Mouse (Mus musculus) CH12.LX (cell line): ENCODE data around the gene Sh2d5. TPM values are rescaled to one million over a fixed set of nuclear protein-coding genes. Genes with fewer than 3 reads are reported as not detected.

Source experiments
- DNase-seq: peaks from one replicate; pipeline ENCODE4 v3.0.0-alpha.2; 2013; ENCODE audit errors: extremely low read depth
- H3K27ac ChIP-seq: 2 replicates; pipeline ENCODE4 v1.5.1; 2012; ENCODE audit warnings: low read depth, mild to moderate bottlenecking, control low read depth, moderate library complexity; ENCODE audit not compliant: insufficient read depth
- H3K27me3 ChIP-seq: replicated peaks from 2 replicates; pipeline ENCODE3; 2012; ENCODE audit warnings: inconsistent platforms
- H3K36me3 ChIP-seq, 2 experiments: replicated peaks in 1 of 2; 2 replicates each; pipeline versions ENCODE3 to v1.6.1; 2012; ENCODE audit warnings: inconsistent platforms in 1 of 2, low read length in 1 of 2, mild to moderate bottlenecking in 1 of 2, mixed read lengths in 1 of 2, moderate library complexity in 1 of 2; ENCODE audit not compliant: control insufficient read depth in 1 of 2, insufficient read depth in 1 of 2
- H3K4me1 ChIP-seq, 2 experiments: 2 replicates each; pipeline ENCODE4 v1.6.1; 2012; ENCODE audit warnings: inconsistent platforms in 1 of 2, moderate library complexity in 1 of 2; ENCODE audit not compliant: insufficient read depth in 2 of 2, control insufficient read depth in 1 of 2
- H3K4me2 ChIP-seq: 2 replicates; pipeline ENCODE4 v1.6.1; 2012; ENCODE audit warnings: low read depth, mild to moderate bottlenecking, control low read depth; ENCODE audit not compliant: poor library complexity, insufficient read depth, severe bottlenecking
- H3K4me3 ChIP-seq, 3 experiments: fragments of 150-350 bp in 1 of 3; sonication (generic) in 1 of 3; replicated peaks in 1 of 3; 2 replicates each; pipeline versions ENCODE3 to v1.5.1; 2011 to 2012; ENCODE audit warnings: low read depth in 2 of 3, low read length in 2 of 3, mild to moderate bottlenecking in 2 of 3, moderate library complexity in 2 of 3, control low read depth in 1 of 3, improper control_type of control experiment in 1 of 3, inconsistent platforms in 1 of 3, mixed read lengths in 1 of 3; ENCODE audit not compliant: poor library complexity in 1 of 3
- H3K79me2 ChIP-seq: replicated peaks from 2 replicates; pipeline ENCODE4 v1.6.1; 2012; ENCODE audit warnings: mild to moderate bottlenecking, moderate library complexity; ENCODE audit not compliant: control insufficient read depth, poor library complexity, insufficient read depth, severe bottlenecking; ENCODE audit errors: extremely low read depth
- H3K9ac ChIP-seq: 2 replicates; pipeline ENCODE4 v1.6.1; 2012; ENCODE audit warnings: low read depth, mild to moderate bottlenecking, control low read depth, moderate library complexity; ENCODE audit not compliant: insufficient read depth
- H3K9me3 ChIP-seq: replicated peaks from 2 replicates; pipeline ENCODE3; 2012; ENCODE audit warnings: low read length, inconsistent platforms, mixed read lengths
- ELF1 ChIP-seq: IDR thresholded peaks from 2 replicates; pipeline ENCODE4 v1.6.1; 2014; ENCODE audit warnings: low read depth, mild to moderate bottlenecking, inconsistent platforms, low read length, improper control_type of control experiment
- EP300 ChIP-seq: IDR thresholded peaks from 2 replicates; pipeline ENCODE4 v1.6.1; 2011; ENCODE audit warnings: low read length, improper control_type of control experiment
- ETS1 ChIP-seq: conservative IDR thresholded peaks from 2 replicates; pipeline ENCODE4 v1.6.1; 2012; ENCODE audit warnings: low read depth, mild to moderate bottlenecking, inconsistent platforms, low read length, improper control_type of control experiment, moderate library complexity
- GABPA ChIP-seq: IDR thresholded peaks from 2 replicates; pipeline ENCODE4 v1.6.1; 2012; ENCODE audit warnings: low read depth, low read length, improper control_type of control experiment, inconsistent platforms; ENCODE audit not compliant: insufficient replicate concordance
- JUN ChIP-seq: IDR thresholded peaks from 2 replicates; pipeline ENCODE4 v1.6.1; 2011; ENCODE audit warnings: low read depth, mild to moderate bottlenecking, low read length, improper control_type of control experiment, moderate library complexity; ENCODE audit not compliant: insufficient read depth
- JUND ChIP-seq: conservative IDR thresholded peaks from 2 replicates; pipeline ENCODE4 v1.6.1; 2011; ENCODE audit warnings: low read depth, low read length, improper control_type of control experiment
- MAFK ChIP-seq: IDR thresholded peaks from 2 replicates; pipeline ENCODE4 v1.6.1; 2011; ENCODE audit warnings: low read length, improper control_type of control experiment; ENCODE audit not compliant: insufficient replicate concordance
- MAX ChIP-seq: IDR thresholded peaks from 2 replicates; pipeline ENCODE4 v1.6.1; 2011; ENCODE audit warnings: low read length, improper control_type of control experiment
- MAZ ChIP-seq: IDR thresholded peaks from 2 replicates; pipeline ENCODE4 v1.6.1; 2012; ENCODE audit warnings: low read depth, mild to moderate bottlenecking, inconsistent platforms, low read length, improper control_type of control experiment, moderate library complexity
- PAX5 ChIP-seq: IDR thresholded peaks from 2 replicates; pipeline ENCODE4 v1.6.1; 2012; ENCODE audit warnings: low read length, inconsistent platforms, mixed read lengths
- UBTF ChIP-seq: IDR thresholded peaks from 2 replicates; pipeline ENCODE4 v1.6.1; 2012; ENCODE audit warnings: low read depth, mild to moderate bottlenecking, inconsistent platforms, low read length, improper control_type of control experiment, moderate library complexity
- ZC3H11A ChIP-seq: IDR thresholded peaks from 2 replicates; pipeline ENCODE4 v1.6.1; 2012; ENCODE audit warnings: low read depth, mild to moderate bottlenecking, inconsistent platforms, low read length, improper control_type of control experiment
- ZMIZ1 ChIP-seq: IDR thresholded peaks from 2 replicates; pipeline ENCODE4 v1.6.1; 2012; ENCODE audit warnings: low read depth, mild to moderate bottlenecking, inconsistent platforms, low read length, improper control_type of control experiment
- dilution Hi-C: fragments of 300-500 bp; cut with MboI; formaldehyde crosslinking; loops from 2 replicates; pipeline ENCODE4 v1.14.3; 2020; ENCODE audit warnings: low sequenced_read_pairs; ENCODE audit not compliant: extremely low pct_unique_long_range_greater_than_20kb, extremely low pct_ligation_motif_present
- in situ Hi-C: fragments of 300-500 bp; cut with MboI; formaldehyde crosslinking; loops from 3 replicates; pipeline ENCODE4 v1.14.3; 2019; ENCODE audit warnings: low sequenced_read_pairs, low pct_ligation_motif_present, low pct_unique_long_range_greater_than_20kb, mixed read lengths
- polyA plus RNA-seq: library from polyadenylated mRNA; unstranded; fragments of >175 nt; gene quantifications from 2 replicates; pipeline ENCODE4 v1.2.1, GENCODE M21; 2012; ENCODE audit warnings: low read depth; ENCODE audit not compliant: insufficient read length
- total RNA-seq, 2 experiments: library from RNA; depleted of rRNA; stranded (reverse); fragments of 300-350 nt in 1 of 2; fragments of >200 nt in 1 of 2; gene quantifications; 2 replicates each; pipeline ENCODE4 v1.2.3; 2012 to 2014

Gene Sh2d5
- total and polyA plus RNA-seq, 3 experiments, result 0.24 to 0.68 (median 0.57) TPM

DNA sequence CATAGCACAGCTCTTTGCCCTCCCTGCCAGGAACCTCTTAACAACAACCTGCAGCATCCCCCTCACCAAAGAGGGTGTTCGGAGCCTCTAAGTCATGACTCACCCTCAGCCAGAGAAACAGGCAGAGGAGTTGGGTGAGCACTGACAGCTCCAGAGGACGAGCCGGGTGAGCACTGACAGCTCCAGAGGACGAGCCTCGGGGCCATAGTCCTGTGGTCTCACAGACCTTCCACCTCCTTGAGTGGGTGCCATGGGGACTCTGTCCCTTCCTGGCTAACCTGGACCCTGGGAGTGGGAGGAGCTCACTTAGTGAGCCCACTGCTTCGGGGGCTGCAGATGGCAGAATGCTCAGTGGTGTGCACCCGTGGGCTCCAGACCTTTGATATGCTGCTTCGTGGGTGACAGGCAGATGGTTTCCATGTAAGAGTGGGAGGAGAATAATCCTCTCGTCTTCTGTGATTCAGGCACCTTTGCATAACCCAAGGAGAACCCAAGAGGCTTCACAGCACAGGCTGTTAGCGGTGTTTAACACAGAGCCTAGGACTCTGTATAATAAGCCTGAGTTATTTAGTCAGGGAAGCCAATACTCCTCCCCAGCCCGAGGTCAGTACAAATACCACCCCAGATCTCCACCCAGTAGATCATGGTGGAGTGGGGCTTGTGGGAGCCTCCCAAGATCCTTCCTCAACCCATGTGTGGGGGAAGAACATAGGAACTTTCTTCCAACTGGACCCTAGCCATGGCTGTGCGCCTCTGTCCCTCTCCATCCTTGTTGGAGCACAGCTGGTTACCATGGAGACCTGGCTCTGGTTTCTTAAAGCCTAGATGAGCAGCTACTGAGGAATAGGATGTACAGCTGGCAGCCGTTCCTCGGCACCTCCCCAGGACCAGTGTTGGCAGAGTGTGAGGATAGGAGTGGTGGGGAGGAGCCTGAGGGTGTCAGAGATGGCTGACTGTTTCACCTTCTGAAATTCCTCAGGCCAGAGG lies 22.1 kb downstream of the Sh2d5 start:
- peaks cover 77% of the 10 kb centered on the region for H3K27me3 ChIP-seq
- no peaks in the 10 kb centered on the region for H3K4me1 ChIP-seq
- TF ChIP-seq PAX5 (no peak), GABPA (no peak), MAX (no peak), EP300 (no peak)
- no peaks in the 10 kb centered on the region for H3K79me2 ChIP-seq
- no peak overlapping the region for H3K4me3 ChIP-seq
- H3K36me3 ChIP-seq, result no peaks in the 10 kb centered on the region
- no peak overlapping the region for H3K4me2 ChIP-seq
- no peak overlapping the region for H3K27ac ChIP-seq
- H3K9me3 ChIP-seq, result peaks cover 9% of the 10 kb centered on the region
- in situ Hi-C loops (no loop called here), dilution Hi-C loops (no loop called here)
- no peak for DNase-seq
- H3K9ac ChIP-seq, result no peak overlapping the region

DNA sequence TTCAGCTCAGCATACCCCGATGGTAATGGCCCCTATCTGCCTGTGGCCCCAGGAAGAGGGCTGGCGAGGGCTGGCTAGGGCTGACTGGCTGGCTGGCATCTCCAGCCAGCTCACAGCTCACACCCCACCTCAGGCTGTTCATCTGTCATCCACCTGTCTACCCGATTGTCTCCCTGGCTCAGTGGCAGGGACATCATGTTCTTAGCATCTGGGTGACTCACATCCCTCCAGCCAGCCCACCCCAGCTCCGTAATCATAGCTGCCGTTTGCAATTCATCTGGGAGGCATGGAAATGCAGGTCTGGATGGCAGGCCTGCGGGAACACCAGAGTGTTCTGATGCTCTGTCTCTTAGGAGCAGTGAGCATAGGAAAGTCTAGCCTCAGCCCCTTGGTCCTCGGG lies 28.1 kb downstream of the Sh2d5 start:
- no peaks in the 10 kb centered on the region for H3K36me3 ChIP-seq
- H3K79me2 ChIP-seq, result no peaks in the 10 kb centered on the region
- peaks cover 53% of the 10 kb centered on the region for H3K27me3 ChIP-seq
- no peak for DNase-seq
- in situ Hi-C loops, result no loop called here
- no peak overlapping the region for H3K4me3 ChIP-seq
- H3K27ac ChIP-seq, result no peak overlapping the region
- TF ChIP-seq MAZ, result no peak
- TF ChIP-seq ELF1, result no peak
- no peak for TF ChIP-seq JUND
- no peak for TF ChIP-seq MAFK
- no peak for TF ChIP-seq UBTF
- no peak for TF ChIP-seq JUN
- no peak for TF ChIP-seq ETS1
- no peak for TF ChIP-seq ZMIZ1
- TF ChIP-seq ZC3H11A, result no peak
- TF ChIP-seq, all 38 proteins: peak for 0
- Histone ChIP-seq H3K4me2 (no peak overlapping the region), H3K4me1 (no peaks in the 10 kb centered on the region), H3K9ac (no peak overlapping the region), H3K9me3 (no peaks in the 10 kb centered on the region)
- dilution Hi-C loops, result no loop called here
